Mouse (Mus musculus) kidney, embryonic 16.5 days (tissue): ENCODE data around the gene Dnajc10. TPM values are rescaled to one million over a fixed set of nuclear protein-coding genes. Genes with fewer than 3 reads are reported as not detected.
A peak's percentile ranks its signal among the peaks of the same experiment; 100 is the strongest.

Experiments
- ATAC-seq: fragments of 200-750 bp; cut with Nextera tagmentation; 2 replicates; pipeline ENCODE4 v1.8.0; 2017; ENCODE audit warnings: moderate TSS enrichment; ENCODE audit not compliant: low FRiP score, low TSS enrichment
- H3K27ac ChIP-seq: fragments of 300-500 bp; sonication (generic); 2 replicates; pipeline ENCODE4 v1.5.1; 2014; ENCODE audit warnings: low read length
- H3K27me3 ChIP-seq: fragments of 300-500 bp; sonication (generic); 2 replicates; pipeline ENCODE4 v1.6.1; 2014; ENCODE audit warnings: low read length, control low read depth, mixed read lengths; ENCODE audit not compliant: insufficient read depth
- H3K36me3 ChIP-seq: fragments of 300-500 bp; sonication (generic); 2 replicates; pipeline ENCODE4 v1.6.1; 2014; ENCODE audit warnings: low read length, control low read depth, mixed read lengths; ENCODE audit not compliant: insufficient read depth
- H3K4me1 ChIP-seq: fragments of 300-500 bp; sonication (generic); 2 replicates; pipeline ENCODE4 v1.6.1; 2014; ENCODE audit warnings: low read length, control low read depth, mixed read lengths; ENCODE audit not compliant: insufficient read depth
- H3K4me2 ChIP-seq: fragments of 300-500 bp; sonication (generic); replicated peaks from 2 replicates; pipeline ENCODE4 v1.6.1; 2014; ENCODE audit warnings: low read depth, low read length
- H3K4me3 ChIP-seq: fragments of 300-500 bp; sonication (generic); 2 replicates; pipeline ENCODE4 v1.5.1; 2014; ENCODE audit warnings: mild to moderate bottlenecking, low read length
- H3K9ac ChIP-seq: fragments of 300-500 bp; sonication (generic); replicated peaks from 2 replicates; pipeline ENCODE4 v1.6.1; 2014; ENCODE audit warnings: low read length
- H3K9me3 ChIP-seq: fragments of 300-500 bp; sonication (generic); 2 replicates; pipeline ENCODE4 v1.6.1; 2016; ENCODE audit warnings: low read length, control low read depth
- WGBS: fragments of 180-500 bp; shearing (Covaris S2); extraction: QIAGEN DNeasy Blood & Tissue Kit; methylation state at CpG from one replicate; pipeline ENCODE4 v1.1.7; 2014; 5-methylcytosine and 5-hydroxymethylcytosine counted together
- polyA plus RNA-seq: library from polyadenylated mRNA; unstranded; fragments of >200 nt; fragmentation: Nextera tagmentation; extraction: Ambion mirVana; gene quantifications from 2 replicates; pipeline ENCODE4 v1.2.1, GENCODE M21; 2015

The Dnajc10 gene
- polyA plus RNA-seq, 1 experiment from 2014 or later = 92.3 TPM

GRCm38 (mm10) chr2:80387668-80388067 is 72.4 kb downstream of the Dnajc10 start:
- Histone ChIP-seq H3K4me3 (no peak overlapping the region), H3K36me3 (no peaks in the 10 kb centered on the region), H3K4me1 (no peaks in the 10 kb centered on the region), H3K9me3 (no peaks in the 10 kb centered on the region), H3K27me3 (no peaks in the 10 kb centered on the region), H3K9ac (no peak overlapping the region), H3K4me2 (no peak overlapping the region), H3K27ac (no peak overlapping the region)
- WGBS = 70% methylated on average over 9 of the region's 9 CpGs
- ATAC-seq = no peak

- H3K27ac ChIP-seq = no peak overlapping the region
- no peak for ATAC-seq
Measured at GRCm38 (mm10) chr2:80388341-80388740, 73.1 kb downstream of the Dnajc10 start.

GRCm38 (mm10) chr2:80396057-80396456 is 80.8 kb downstream of the Dnajc10 start:
- H3K9ac ChIP-seq = no peak overlapping the region
- H3K9me3 ChIP-seq = no peaks in the 10 kb centered on the region
- H3K4me3 ChIP-seq = no peak overlapping the region
- ATAC-seq = no peak
- H3K27me3 ChIP-seq = no peaks in the 10 kb centered on the region
- H3K36me3 ChIP-seq = no peaks in the 10 kb centered on the region
- H3K27ac ChIP-seq = no peak overlapping the region
- no peak overlapping the region for H3K4me2 ChIP-seq
- 25% methylated on average over 7 of the region's 7 CpGs for whole genome bisulfite sequencing
- H3K4me1 ChIP-seq = peaks cover 7% of the 10 kb centered on the region; the same call in 1 of the 2 replicates

More at GRCm38 (mm10) chr2:80388341-80388740, 73.1 kb downstream of the Dnajc10 start:
- Histone ChIP-seq H3K27me3 (no peaks in the 10 kb centered on the region), H3K4me3 (no peak overlapping the region), H3K4me1 (no peaks in the 10 kb centered on the region), H3K9me3 (no peaks in the 10 kb centered on the region), H3K4me2 (no peak overlapping the region), H3K36me3 (no peaks in the 10 kb centered on the region), H3K9ac (no peak overlapping the region)
- WGBS = 74% methylated on average over 3 of the region's 3 CpGs

GRCm38 (mm10) chr2:80396864-80397263 is 81.6 kb downstream of the Dnajc10 start:
- Histone ChIP-seq H3K4me2 (no peak overlapping the region), H3K27me3 (no peaks in the 10 kb centered on the region), H3K27ac (no peak overlapping the region), H3K9ac (no peak overlapping the region), H3K4me1 (peaks cover 7% of the 10 kb centered on the region; the same call in 1 of the 2 replicates), H3K9me3 (no peaks in the 10 kb centered on the region), H3K36me3 (no peaks in the 10 kb centered on the region), H3K4me3 (no peak overlapping the region)
- ATAC-seq = no peak
- WGBS = 22% methylated on average over 3 of the region's 3 CpGs

- H3K9me3 ChIP-seq = no peaks in the 10 kb centered on the region
- H3K4me1 ChIP-seq = peaks cover 7% of the 10 kb centered on the region; the same call in 1 of the 2 replicates
- no peak overlapping the region for H3K9ac ChIP-seq
- ATAC-seq = peak; percentile 71; the same call in 1 of the 2 replicates
- H3K27ac ChIP-seq = no peak overlapping the region
- no peaks in the 10 kb centered on the region for H3K27me3 ChIP-seq
- no peak overlapping the region for H3K4me2 ChIP-seq
- no peak overlapping the region for H3K4me3 ChIP-seq
- no peaks in the 10 kb centered on the region for H3K36me3 ChIP-seq
- 19% methylated on average over 3 of the region's 3 CpGs for WGBS
Measured at GRCm38 (mm10) chr2:80398595-80399099, 83.4 kb downstream of the Dnajc10 start.

Other genes starting within 250 kb of the Dnajc10 start
- 16.4 and 17.8 TPM in 2 replicates for gene Pde1a, start 186.0 kb upstream of the Dnajc10 start, polyA plus RNA-seq
- gene Prdx6b, start 23.0 kb upstream of the Dnajc10 start, polyA plus RNA-seq = not detected in 2 replicates
- gene Frzb, start 132.2 kb downstream of the Dnajc10 start, polyA plus RNA-seq = 24.7 and 26.8 TPM in 2 replicates